Mouse (Mus musculus): ENCODE data around the gene Gpr160.

DNA sequence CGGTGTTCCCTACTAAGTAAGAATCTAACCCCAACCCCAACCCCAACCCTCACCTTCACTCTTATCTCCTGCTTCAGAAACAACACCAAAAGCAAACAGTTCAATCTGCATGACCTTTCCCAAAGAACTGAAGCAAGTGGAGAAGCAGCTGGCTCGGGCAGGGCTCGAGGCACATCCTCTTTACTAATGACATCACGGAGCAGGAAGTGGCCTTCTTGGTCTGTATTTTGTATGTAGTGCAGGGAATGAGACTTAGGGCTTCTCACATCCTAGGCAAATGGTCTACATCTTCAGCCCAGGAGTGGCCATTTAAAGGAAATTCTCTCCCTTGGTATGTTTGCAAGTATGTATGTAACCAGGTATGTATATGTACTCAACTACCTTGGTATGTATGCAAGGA lies 61.4 kb downstream of the Gpr160 start:
- no peak for TF ChIP-seq CTCF (IDR thresholded peaks at IDR 0.05; ENCODE audit: insufficient read depth, low read length)
- TF ChIP-seq POLR2A (IDR thresholded peaks at IDR 0.05; ENCODE audit: borderline replicate concordance, extremely low read depth, low read depth, low read length) = no peak

Measured in lung, adult 2 months (tissue).